Mouse (Mus musculus) liver, adult 2 months (tissue): ENCODE data around the gene Tmem25. TPM values are rescaled to one million over a fixed set of nuclear protein-coding genes. Genes with fewer than 3 reads are reported as not detected.

Source experiments
- DNase-seq: peaks from one replicate; pipeline ENCODE4 v3.0.0-alpha.2; 2011; ENCODE audit warnings: low read depth, low spot score; ENCODE audit errors: extremely low read depth
- H3K27ac ChIP-seq: fragments of 200-500 bp; replicated peaks from 2 replicates; pipeline ENCODE4 v1.5.1; 2012; ENCODE audit warnings: low read depth, mild to moderate bottlenecking, control low read depth, inconsistent platforms, low read length; ENCODE audit not compliant: insufficient read depth
- H3K27me3 ChIP-seq: fragments of 200-500 bp; 2 replicates; pipeline ENCODE4 v1.6.1; 2012; ENCODE audit warnings: mild to moderate bottlenecking, moderate library complexity, low read length, inconsistent platforms; ENCODE audit not compliant: control insufficient read depth, insufficient read depth
- H3K36me3 ChIP-seq: fragments of 200-500 bp; 2 replicates; pipeline ENCODE4 v1.6.1; 2012; ENCODE audit warnings: low read length, inconsistent platforms; ENCODE audit not compliant: control insufficient read depth, insufficient read depth
- H3K4me1 ChIP-seq: fragments of 200-500 bp; 2 replicates; pipeline ENCODE4 v1.6.1; 2011; ENCODE audit warnings: low read length; ENCODE audit not compliant: control insufficient read depth, insufficient read depth
- H3K4me3 ChIP-seq: fragments of 200-500 bp; 2 replicates; pipeline ENCODE4 v1.5.1; 2011; ENCODE audit warnings: low read depth, mild to moderate bottlenecking, control low read depth, low read length, moderate library complexity; ENCODE audit not compliant: insufficient read depth
- H3K79me2 ChIP-seq: fragments of 200-500 bp; 2 replicates; pipeline ENCODE4 v1.6.1; 2012; ENCODE audit warnings: inconsistent platforms, mild to moderate bottlenecking, low read length, moderate library complexity; ENCODE audit not compliant: control insufficient read depth, insufficient read depth
- H3K9ac ChIP-seq: fragments of 200-500 bp; 2 replicates; pipeline ENCODE4 v1.6.1; 2012; ENCODE audit warnings: low read depth, mild to moderate bottlenecking, control low read depth, inconsistent platforms, low read length
- CTCF ChIP-seq: fragments of 200-500 bp; IDR thresholded peaks from 2 replicates; pipeline ENCODE4 v1.5.1; 2011; ENCODE audit warnings: low read depth, low read length, control low read depth
- POLR2A ChIP-seq: fragments of 200-500 bp; IDR thresholded peaks from 2 replicates; pipeline ENCODE4 v1.6.1; 2011; ENCODE audit warnings: low read length, control low read depth; ENCODE audit not compliant: insufficient read depth; ENCODE audit errors: extremely low read depth
- WGBS: fragments of 180-500 bp; shearing (Covaris S2); methylation state at CpG from one replicate; pipeline ENCODE4 v1.1.7; 2018; 5-methylcytosine and 5-hydroxymethylcytosine counted together
- polyA plus RNA-seq: library from polyadenylated mRNA; depleted of rRNA; stranded (reverse); fragments of >200 nt; gene quantifications from 2 replicates; pipeline ENCODE4 v1.2.3, GENCODE M21; 2012; rRNA removed
- total RNA-seq: library from RNA; depleted of rRNA; stranded (reverse); fragments of >200 nt; gene quantifications from 2 replicates; pipeline ENCODE4 v1.2.3, GENCODE M21; 2014; rRNA removed

Tmem25 gene
- total RNA-seq, result 17.1 and 23.8 TPM in 2 replicates
- 67.0 and 77.3 TPM in 2 replicates for polyA plus RNA-seq

GRCm38 (mm10) chr9:44799102-44799957, at the start of gene Tmem25:
Gene Tmem25 (minus strand): TSS chr9:44799307.
- Histone ChIP-seq H3K9ac (peak within 1 kb of the TSS; percentile 89), H3K36me3 (peaks cover 19% of the 10 kb centered on the region; the same call in 1 of the 2 replicates), H3K4me1 (peaks cover 18% of the 10 kb centered on the region), H3K4me3 (peak within 1 kb of the TSS; percentile 64), H3K27ac (peak within 1 kb of the TSS; percentile 91), H3K27me3 (no peaks in the 10 kb centered on the region), H3K79me2 (peaks cover 7% of the 10 kb centered on the region; the same call in 1 of the 2 replicates)
- TF ChIP-seq POLR2A (peak; percentile 84), CTCF (0 out of 2 replicates have a peak, but pooled peaks have one; percentile 5)
- WGBS, result under 1% methylated on average over 75 of the region's 75 CpGs
- DNase-seq, result peak; percentile 96

- Histone ChIP-seq H3K9ac (no peak overlapping the region), H3K4me1 (no peaks in the 10 kb centered on the region), H3K27ac (no peak overlapping the region), H3K4me3 (no peak overlapping the region), H3K36me3 (peaks cover 64% of the 10 kb centered on the region), H3K79me2 (no peaks in the 10 kb centered on the region), H3K27me3 (no peaks in the 10 kb centered on the region)
- DNase-seq, result no peak
- 83% methylated on average over 6 of the region's 6 CpGs for WGBS
- TF ChIP-seq POLR2A, result no peak
- no peak for TF ChIP-seq CTCF
Observed at GRCm38 (mm10) chr9:44847446-44847845, 48.3 kb upstream of the Tmem25 start.

- no peaks in the 10 kb centered on the region for H3K4me1 ChIP-seq
- DNase-seq, result peak; percentile 42
- no peak overlapping the region for H3K4me3 ChIP-seq
- H3K9ac ChIP-seq, result no peak overlapping the region
- TF ChIP-seq POLR2A (no peak), CTCF (peak; percentile 50)
- no peak overlapping the region for H3K27ac ChIP-seq
- 76% methylated on average over 10 of the region's 10 CpGs for WGBS
- no peaks in the 10 kb centered on the region for H3K27me3 ChIP-seq
- peaks cover 44% of the 10 kb centered on the region for H3K36me3 ChIP-seq
- H3K79me2 ChIP-seq, result no peaks in the 10 kb centered on the region
Observed at GRCm38 (mm10) chr9:44841241-44841640, 42.1 kb upstream of the Tmem25 start.

GRCm38 (mm10) chr9:44836439-44836838, 37.3 kb upstream of the Tmem25 start:
- H3K4me1 ChIP-seq, result no peaks in the 10 kb centered on the region
- WGBS, result 52% methylated on average over 7 of the region's 7 CpGs
- no peak overlapping the region for H3K27ac ChIP-seq
- H3K4me3 ChIP-seq, result no peak overlapping the region
- TF ChIP-seq CTCF, result peak; percentile 84
- no peak for TF ChIP-seq POLR2A
- no peaks in the 10 kb centered on the region for H3K27me3 ChIP-seq
- H3K9ac ChIP-seq, result no peak overlapping the region
- DNase-seq, result peak; percentile 62
- peaks cover 26% of the 10 kb centered on the region for H3K36me3 ChIP-seq
- H3K79me2 ChIP-seq, result no peaks in the 10 kb centered on the region

- no peak for TF ChIP-seq POLR2A
- no peak for TF ChIP-seq CTCF
- Histone ChIP-seq H3K36me3 (peaks cover 48% of the 10 kb centered on the region), H3K4me1 (no peaks in the 10 kb centered on the region), H3K9ac (no peak overlapping the region), H3K79me2 (no peaks in the 10 kb centered on the region), H3K4me3 (no peak overlapping the region), H3K27ac (no peak overlapping the region), H3K27me3 (no peaks in the 10 kb centered on the region)
- peak; percentile 28 for DNase-seq
- WGBS, result 59% methylated on average over 4 of the region's 4 CpGs
Observed at GRCm38 (mm10) chr9:44832356-44832755, 33.2 kb upstream of the Tmem25 start.

GRCm38 (mm10) chr9:44830506-44830905, 31.4 kb upstream of the Tmem25 start:
- DNase-seq, result no peak
- Histone ChIP-seq H3K36me3 (peaks cover 56% of the 10 kb centered on the region), H3K27me3 (no peaks in the 10 kb centered on the region), H3K4me1 (no peaks in the 10 kb centered on the region), H3K9ac (no peak overlapping the region), H3K79me2 (no peaks in the 10 kb centered on the region), H3K27ac (no peak overlapping the region), H3K4me3 (no peak overlapping the region)
- WGBS, result 81% methylated on average over 2 of the region's 2 CpGs
- TF ChIP-seq CTCF (no peak), POLR2A (no peak)
